Mouse (Mus musculus): ENCODE results near the gene Jam2. TPM values are rescaled to one million over a fixed set of nuclear protein-coding genes. Genes with fewer than 3 reads are reported as not detected.
A peak's percentile ranks its signal among the peaks of the same experiment; 100 is the strongest.

Gene Jam2
- polyA plus RNA-seq, 1 experiment from 2014 or later, result 3.5 TPM

GRCm38 (mm10) chr16:84793401-84793800, 19.5 kb downstream of the Jam2 start:
- no peak overlapping the region for H3K27ac ChIP-seq
- H3K9me3 ChIP-seq, result peaks cover 3% of the 10 kb centered on the region; the same call in 1 of the 2 replicates
- no peaks in the 10 kb centered on the region for H3K36me3 ChIP-seq
- WGBS, result 78% methylated on average over 14 of the region's 14 CpGs
- no peak for DNase-seq (ENCODE audit: low spot score)
- H3K4me1 ChIP-seq, result no peaks in the 10 kb centered on the region
- no peaks in the 10 kb centered on the region for H3K27me3 ChIP-seq (ENCODE audit: insufficient read depth, poor library complexity, severe bottlenecking)
- H3K4me3 ChIP-seq, result no peak overlapping the region

GRCm38 (mm10) chr16:84795337-84795736, 21.4 kb downstream of the Jam2 start:
- WGBS, result 75% methylated on average over 3 of the region's 3 CpGs
- Histone ChIP-seq H3K9me3 (peaks cover 3% of the 10 kb centered on the region; the same call in 1 of the 2 replicates), H3K36me3 (no peaks in the 10 kb centered on the region), H3K27me3 (ENCODE audit: insufficient read depth, poor library complexity, severe bottlenecking) (no peaks in the 10 kb centered on the region), H3K4me1 (no peaks in the 10 kb centered on the region), H3K4me3 (no peak overlapping the region), H3K27ac (no peak overlapping the region)
- DNase-seq (ENCODE audit: low spot score), result no peak

GRCm38 (mm10) chr16:84796678-84797077, 22.8 kb downstream of the Jam2 start:
- Histone ChIP-seq H3K27ac (no peak overlapping the region), H3K4me1 (no peaks in the 10 kb centered on the region), H3K4me3 (no peak overlapping the region), H3K27me3 (ENCODE audit: insufficient read depth, poor library complexity, severe bottlenecking) (no peaks in the 10 kb centered on the region), H3K36me3 (no peaks in the 10 kb centered on the region), H3K9me3 (no peaks in the 10 kb centered on the region)
- WGBS, result 72% methylated on average over 9 of the region's 9 CpGs
- DNase-seq (ENCODE audit: low spot score), result no peak

GRCm38 (mm10) chr16:84800038-84800437, 26.1 kb downstream of the Jam2 start:
- WGBS, result 85% methylated on average over 1 of the region's 2 CpGs
- no peak overlapping the region for H3K27ac ChIP-seq

GRCm38 (mm10) chr16:84802217-84802616, 28.3 kb downstream of the Jam2 start:
- Histone ChIP-seq H3K4me3 (no peak overlapping the region), H3K27ac (no peak overlapping the region), H3K9me3 (no peaks in the 10 kb centered on the region), H3K36me3 (no peaks in the 10 kb centered on the region), H3K27me3 (ENCODE audit: insufficient read depth, poor library complexity, severe bottlenecking) (no peaks in the 10 kb centered on the region), H3K4me1 (peaks cover 6% of the 10 kb centered on the region; the same call in 1 of the 2 replicates)
- peak; percentile 77 for DNase-seq (ENCODE audit: low spot score)
- 69% methylated on average over 6 of the region's 6 CpGs for WGBS

More at GRCm38 (mm10) chr16:84800038-84800437, 26.1 kb downstream of the Jam2 start:
- H3K4me3 ChIP-seq, result no peak overlapping the region
- H3K9me3 ChIP-seq, result no peaks in the 10 kb centered on the region
- no peaks in the 10 kb centered on the region for H3K27me3 ChIP-seq (ENCODE audit: insufficient read depth, poor library complexity, severe bottlenecking)
- DNase-seq (ENCODE audit: low spot score), result no peak
- peaks cover 6% of the 10 kb centered on the region; the same call in 1 of the 2 replicates for H3K4me1 ChIP-seq
- no peaks in the 10 kb centered on the region for H3K36me3 ChIP-seq

- H3K4me1 ChIP-seq, result peaks cover 6% of the 10 kb centered on the region; the same call in 1 of the 2 replicates
- DNase-seq (ENCODE audit: low spot score), result no peak
- no peaks in the 10 kb centered on the region for H3K36me3 ChIP-seq
- 70% methylated on average over 5 of the region's 5 CpGs for WGBS
- no peak overlapping the region for H3K4me3 ChIP-seq
- no peaks in the 10 kb centered on the region for H3K27me3 ChIP-seq (ENCODE audit: insufficient read depth, poor library complexity, severe bottlenecking)
- no peak overlapping the region for H3K27ac ChIP-seq
- no peaks in the 10 kb centered on the region for H3K9me3 ChIP-seq
Observed at GRCm38 (mm10) chr16:84804866-84805265, 30.9 kb downstream of the Jam2 start.

GRCm38 (mm10) chr16:84806175-84806574, 32.3 kb downstream of the Jam2 start:
- no peaks in the 10 kb centered on the region for H3K27me3 ChIP-seq (ENCODE audit: insufficient read depth, poor library complexity, severe bottlenecking)
- WGBS, result 91% methylated on average over 3 of the region's 3 CpGs
- no peak overlapping the region for H3K27ac ChIP-seq
- no peaks in the 10 kb centered on the region for H3K36me3 ChIP-seq
- H3K9me3 ChIP-seq, result no peaks in the 10 kb centered on the region
- peaks cover 6% of the 10 kb centered on the region; the same call in 1 of the 2 replicates for H3K4me1 ChIP-seq
- H3K4me3 ChIP-seq, result no peak overlapping the region
- DNase-seq (ENCODE audit: low spot score), result no peak

GRCm38 (mm10) chr16:84807874-84808273, 34.0 kb downstream of the Jam2 start:
- 87% methylated on average over 7 of the region's 7 CpGs for WGBS
- Histone ChIP-seq H3K36me3 (no peaks in the 10 kb centered on the region), H3K4me1 (no peaks in the 10 kb centered on the region), H3K4me3 (no peak overlapping the region), H3K27ac (no peak overlapping the region), H3K27me3 (ENCODE audit: insufficient read depth, poor library complexity, severe bottlenecking) (no peaks in the 10 kb centered on the region), H3K9me3 (no peaks in the 10 kb centered on the region)
- DNase-seq (ENCODE audit: low spot score), result no peak

- Histone ChIP-seq H3K27ac (no peak overlapping the region), H3K9me3 (no peaks in the 10 kb centered on the region), H3K4me3 (no peak overlapping the region), H3K4me1 (no peaks in the 10 kb centered on the region), H3K36me3 (no peaks in the 10 kb centered on the region), H3K27me3 (ENCODE audit: insufficient read depth, poor library complexity, severe bottlenecking) (no peaks in the 10 kb centered on the region)
- 94% methylated on average over 1 of the region's 1 CpGs for WGBS
- DNase-seq (ENCODE audit: low spot score), result no peak
Observed at GRCm38 (mm10) chr16:84810254-84810653, 36.3 kb downstream of the Jam2 start.

GRCm38 (mm10) chr16:84813852-84814251, 39.9 kb downstream of the Jam2 start:
- Histone ChIP-seq H3K27ac (no peak overlapping the region), H3K27me3 (ENCODE audit: insufficient read depth, poor library complexity, severe bottlenecking) (no peaks in the 10 kb centered on the region), H3K4me3 (no peak overlapping the region), H3K36me3 (no peaks in the 10 kb centered on the region), H3K4me1 (no peaks in the 10 kb centered on the region), H3K9me3 (no peaks in the 10 kb centered on the region)
- no peak for DNase-seq (ENCODE audit: low spot score)
- 77% methylated on average over 8 of the region's 8 CpGs for WGBS

- Histone ChIP-seq H3K9me3 (no peaks in the 10 kb centered on the region), H3K27me3 (ENCODE audit: insufficient read depth, poor library complexity, severe bottlenecking) (no peaks in the 10 kb centered on the region)
- WGBS, result 75% methylated on average over 8 of the region's 8 CpGs
Observed at GRCm38 (mm10) chr16:84814511-84814910, 40.6 kb downstream of the Jam2 start.

GRCm38 (mm10) chr16:84817423-84817822, 43.5 kb downstream of the Jam2 start:
- H3K27me3 ChIP-seq (ENCODE audit: insufficient read depth, poor library complexity, severe bottlenecking), result no peaks in the 10 kb centered on the region
- no peak for DNase-seq (ENCODE audit: low spot score)
- H3K4me1 ChIP-seq, result no peaks in the 10 kb centered on the region
- no peak overlapping the region for H3K4me3 ChIP-seq
- no peak overlapping the region for H3K27ac ChIP-seq
- no peaks in the 10 kb centered on the region for H3K9me3 ChIP-seq
- WGBS, result 32% methylated on average over 7 of the region's 7 CpGs
- no peaks in the 10 kb centered on the region; the same call in 1 of the 2 replicates for H3K36me3 ChIP-seq

More at GRCm38 (mm10) chr16:84814511-84814910, 40.6 kb downstream of the Jam2 start:
- H3K27ac ChIP-seq, result no peak overlapping the region
- DNase-seq (ENCODE audit: low spot score), result no peak
- no peak overlapping the region for H3K4me3 ChIP-seq
- H3K4me1 ChIP-seq, result no peaks in the 10 kb centered on the region
- no peaks in the 10 kb centered on the region for H3K36me3 ChIP-seq

- Histone ChIP-seq H3K27ac (no peak overlapping the region), H3K27me3 (ENCODE audit: insufficient read depth, poor library complexity, severe bottlenecking) (no peaks in the 10 kb centered on the region), H3K4me3 (no peak overlapping the region), H3K4me1 (no peaks in the 10 kb centered on the region), H3K9me3 (no peaks in the 10 kb centered on the region), H3K36me3 (peaks cover 66% of the 10 kb centered on the region)
- WGBS, result 83% methylated on average over 6 of the region's 6 CpGs
- no peak for DNase-seq (ENCODE audit: low spot score)
Observed at GRCm38 (mm10) chr16:84825009-84825408, 51.1 kb downstream of the Jam2 start.

- Histone ChIP-seq H3K4me1 (peaks cover 10% of the 10 kb centered on the region; the same call in 1 of the 2 replicates), H3K27me3 (ENCODE audit: insufficient read depth, poor library complexity, severe bottlenecking) (no peaks in the 10 kb centered on the region), H3K9me3 (no peaks in the 10 kb centered on the region), H3K4me3 (no peak overlapping the region), H3K27ac (no peak overlapping the region), H3K36me3 (peaks cover 62% of the 10 kb centered on the region)
- 82% methylated on average over 5 of the region's 5 CpGs for WGBS
- no peak for DNase-seq (ENCODE audit: low spot score)
Observed at GRCm38 (mm10) chr16:84831696-84832095, 57.8 kb downstream of the Jam2 start.

All from heart, embryonic 10.5 days (tissue).